Mouse (Mus musculus) heart, postnatal 14 days (tissue): Measurements from ENCODE around the gene Myh7b. TPM values are rescaled to one million over a fixed set of nuclear protein-coding genes. Genes with fewer than 3 reads are reported as not detected.

Experiments
- DNase-seq, 2 experiments: peaks; one replicate each; pipeline ENCODE4 v3.0.0; 2021 to 2022
- intact Hi-C: fragments of 180-260 bp; cut with DNase I; formaldehyde crosslinking; loops from one replicate; pipeline ENCODE4 v1.15.1; 2025
- microRNA-seq, 2 experiments: library from miRNA; unstranded; fragments of <30 nt; microRNA quantifications; one replicate each; pipeline ENCODE4 v1.2.0; 2021 to 2022
- total RNA-seq, 2 experiments: library from RNA; stranded (reverse); gene quantifications; 2 replicates each; pipeline ENCODE4 v1.2.3; 2021

Myh7b gene
- total RNA-seq, 2 experiments from 2014 or later: 31.7 to 37.8 TPM

- intact Hi-C loops: no loop called here
- DNase-seq: no peak
Measured at GRCm38 (mm10) chr2:155679586-155680110, 68.6 kb downstream of the Myh7b start.

GRCm38 (mm10) chr2:155680591-155680990 is 69.6 kb downstream of the Myh7b start:
- DNase-seq: no peak
- intact Hi-C loops: no loop called here

DNA sequence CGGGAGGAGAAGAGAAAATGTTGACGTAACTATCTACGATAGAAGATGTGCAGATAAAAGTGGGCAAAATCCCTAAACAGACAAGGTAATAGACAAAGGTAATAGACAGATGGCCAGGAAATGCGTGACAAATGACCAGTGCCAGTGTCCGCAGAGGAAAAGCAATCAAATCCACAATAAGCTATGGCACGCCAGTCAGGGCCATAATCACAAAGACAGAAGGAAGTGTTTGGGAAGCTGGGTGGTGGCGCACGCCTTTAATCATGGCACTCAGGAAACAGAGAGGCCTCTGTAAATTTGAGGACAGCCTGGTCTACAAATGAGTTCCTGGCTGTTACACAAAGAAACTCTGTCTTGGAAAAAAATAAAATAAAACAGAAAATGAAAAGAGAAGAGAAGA is 70.2 kb downstream of the Myh7b start:
- intact Hi-C loops: no loop called here
- DNase-seq: no peak

- intact Hi-C loops: no loop called here
- no peak for DNase-seq
Measured at GRCm38 (mm10) chr2:155681874-155682273, 70.9 kb downstream of the Myh7b start.

- DNase-seq: no peak
- intact Hi-C loops: no loop called here
Measured at GRCm38 (mm10) chr2:155683137-155683536, 72.1 kb downstream of the Myh7b start.

- no peak for DNase-seq
- intact Hi-C loops: no loop called here
Measured at GRCm38 (mm10) chr2:155683821-155684220, 72.8 kb downstream of the Myh7b start.

Small RNA genes within 50 kb of the gene (microRNA-seq; reads per million reads assigned to microRNA genes)
- gene Mir499: 3.6 to 4,901 reads per million in 2 experiments

Other genes starting within 250 kb of the Myh7b start
- 100 to 1,000 TPM; 560 to 604 TPM for gene Trp53inp2, start 230.2 kb upstream of the Myh7b start, total RNA-seq
- gene Ncoa6, start 137.3 kb upstream of the Myh7b start, total RNA-seq: 10 to 100 TPM; 33.4 to 34.7 TPM
- 10 to 100 TPM; 34.1 to 34.2 TPM for gene Acss2, start 93.3 kb upstream of the Myh7b start, total RNA-seq
- under 1 TPM; 0.74 to 0.78 TPM for gene Ggt7, start 93.0 kb upstream of the Myh7b start, total RNA-seq
- gene Gss, start 18.4 kb upstream of the Myh7b start, total RNA-seq: 10 to 100 TPM; 14.5 to 15.9 TPM
- 10 to 100 TPM; 81.3 to 82.5 TPM for gene Trpc4ap, start 81.2 kb downstream of the Myh7b start, total RNA-seq
- 1 to 10 TPM; 7.8 to 9.5 TPM for gene Edem2, start 118.3 kb downstream of the Myh7b start, total RNA-seq
- not detected for gene Gm17581, start 124.7 kb downstream of the Myh7b start, total RNA-seq
- gene Procr, start 139.9 kb downstream of the Myh7b start, total RNA-seq: 1 to 10 TPM; 4.8 to 6.1 TPM
- under 1 TPM in 1 of 2 experiments, not detected in 1; 0.07 TPM for gene Mmp24, start 164.1 kb downstream of the Myh7b start, total RNA-seq
- gene BC029722, start 208.2 kb downstream of the Myh7b start, total RNA-seq: 10 to 100 TPM; 19.1 to 19.3 TPM
- 10 to 100 TPM; 54.3 to 69.8 TPM for gene Eif6, start 215.7 kb downstream of the Myh7b start, total RNA-seq
- gene Fam83c, start 223.6 kb downstream of the Myh7b start, total RNA-seq: not detected